Mouse (Mus musculus) testis, postnatal 14 days (tissue): ENCODE data around the gene Olfr1555-ps1.
"Not testable (repeated sequence)": the region's sequence is repeated elsewhere in the genome, so short reads cannot be mapped to it uniquely, and the experiment has no call there.

ENCODE experiments used
- DNase-seq: peaks from one replicate; pipeline ENCODE4 v3.0.0; 2021; ENCODE audit warnings: low spot score

Olfr1555-ps1 gene

GRCm38 (mm10) chr19:12170062-12170599, at the start of gene Olfr1555-ps1:
Gene Olfr1555-ps1 (minus strand): TSS chr19:12170112.
- not testable (repeated sequence) for DNase-seq

GRCm38 (mm10) chr19:12200334-12200733, 30.4 kb upstream of the Olfr1555-ps1 start, which contains the start of gene Olfr1431:
Gene Olfr1431 (plus strand): TSS chr19:12200634.
- DNase-seq: no peak

GRCm38 (mm10) chr19:12199076-12199475, 29.2 kb upstream of the Olfr1555-ps1 start:
- not testable (repeated sequence) for DNase-seq

DNA sequence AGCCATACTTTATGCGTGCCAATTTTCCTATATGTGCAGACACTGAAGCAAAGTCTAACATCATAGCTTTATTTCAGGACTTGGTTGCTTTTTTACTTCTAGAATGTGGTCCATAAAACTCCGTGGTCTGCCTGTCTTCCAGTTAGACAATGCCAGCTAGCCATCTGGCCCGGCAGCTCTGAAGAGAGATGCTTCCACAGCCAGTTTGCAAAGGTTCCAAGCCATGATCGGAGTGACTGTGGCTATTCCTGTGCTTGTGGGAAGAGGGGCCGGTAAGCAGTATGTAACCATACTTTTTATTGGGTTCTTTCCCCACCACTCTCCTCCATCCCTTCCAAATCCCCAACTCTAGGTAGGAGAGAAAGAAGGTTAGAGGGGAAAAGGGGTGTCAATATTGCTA, 5.5 kb upstream of the Olfr1555-ps1 start:
- DNase-seq: not testable (repeated sequence)

DNA sequence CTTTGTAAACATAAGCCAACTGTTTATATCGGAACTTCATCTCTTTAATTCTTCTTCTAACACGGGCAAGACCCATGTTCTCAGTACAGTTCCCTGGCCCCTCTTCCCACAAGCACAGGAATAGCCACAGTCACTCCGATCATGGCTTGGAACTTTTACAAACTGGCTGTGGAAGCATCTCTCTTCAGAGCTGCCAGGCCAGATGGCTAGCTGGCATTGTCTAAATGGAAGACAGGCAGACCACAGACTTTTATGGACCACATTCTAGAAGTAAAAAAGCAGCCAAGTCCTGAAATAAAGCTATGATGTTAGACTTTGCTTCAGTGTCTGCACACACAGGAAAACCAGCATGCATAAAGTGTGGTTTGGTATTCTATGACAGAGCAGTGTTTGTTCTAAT, 24.5 kb downstream of the Olfr1555-ps1 start:
- DNase-seq: no peak

DNA sequence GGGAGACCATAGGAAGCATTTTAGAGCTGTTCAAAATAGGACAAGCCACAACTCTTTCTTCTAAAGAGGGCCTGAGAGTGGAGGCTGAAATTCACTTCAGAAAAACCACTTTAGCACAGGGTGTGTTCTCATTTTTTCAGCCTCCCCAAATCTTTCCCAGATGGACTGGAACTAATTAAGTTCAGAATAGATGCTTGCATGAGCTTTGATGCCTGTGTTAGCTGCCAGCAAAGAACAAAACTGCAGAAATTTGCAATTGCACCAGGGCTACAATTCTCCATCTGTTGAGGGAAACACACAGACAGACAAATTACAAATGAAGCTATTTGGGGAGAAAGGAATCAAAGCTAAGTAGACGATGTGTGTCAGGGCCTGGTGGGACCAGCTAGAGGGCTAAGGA, 26.6 kb downstream of the Olfr1555-ps1 start:
- DNase-seq: no peak

DNA sequence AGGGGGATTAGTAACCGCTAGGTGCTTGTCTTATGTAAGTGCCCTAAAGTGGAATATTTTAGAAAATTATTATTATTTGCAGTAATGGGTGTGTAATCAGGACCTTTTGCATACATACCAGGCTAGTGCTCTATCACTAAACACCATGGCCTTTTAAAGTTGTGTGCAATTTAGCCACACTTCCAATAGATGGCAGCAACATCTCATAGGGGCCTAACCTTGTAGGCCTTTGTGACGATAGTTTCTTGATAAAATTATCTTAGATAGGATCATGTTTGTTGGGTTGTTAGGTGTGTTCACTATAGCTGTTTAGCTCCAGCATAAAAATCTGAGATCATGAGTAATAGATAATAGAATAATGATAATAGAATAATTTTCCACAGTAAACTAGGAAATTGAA, 35.6 kb downstream of the Olfr1555-ps1 start:
- DNase-seq: no peak

GRCm38 (mm10) chr19:12123103-12123502, 46.8 kb downstream of the Olfr1555-ps1 start, which contains the start of gene Olfr76:
Gene Olfr76 (minus strand): TSS chr19:12123203.
- DNase-seq: no peak

GRCm38 (mm10) chr19:12116464-12116863, 53.4 kb downstream of the Olfr1555-ps1 start:
- DNase-seq: no peak

- no peak for DNase-seq
Measured at GRCm38 (mm10) chr19:12115797-12116196, 54.1 kb downstream of the Olfr1555-ps1 start, which contains the start of gene Olfr1428. Gene Olfr1428 (minus strand): TSS chr19:12115897.
